Mouse (Mus musculus) liver, postnatal 0 days (tissue): Measurements from ENCODE around the gene Ints6l. TPM values are rescaled to one million over a fixed set of nuclear protein-coding genes. Genes with fewer than 3 reads are reported as not detected.

Source experiments
- ATAC-seq: fragments of 200-750 bp; cut with Nextera tagmentation; 2 replicates; pipeline ENCODE4 v1.8.0; 2017; ENCODE audit warnings: mild to moderate bottlenecking, moderate library complexity
- DNase-seq: peaks from one replicate; pipeline ENCODE4 v3.0.0-alpha.2; 2016
- H3K27ac ChIP-seq: fragments of 300-500 bp; sonication (generic); 2 replicates; pipeline ENCODE4 v1.5.1; 2014; ENCODE audit warnings: antibody characterized with exemption, moderate library complexity, mild to moderate bottlenecking, low read depth
- H3K27me3 ChIP-seq: fragments of 300-500 bp; sonication (generic); 2 replicates; pipeline ENCODE4 v1.6.1; 2014; ENCODE audit warnings: low read length, control low read depth, mixed read lengths; ENCODE audit not compliant: insufficient read depth
- H3K36me3 ChIP-seq: fragments of 300-500 bp; sonication (generic); replicated peaks from 2 replicates; pipeline ENCODE4 v1.6.1; 2014; ENCODE audit warnings: mild to moderate bottlenecking, control low read depth, low read length, moderate library complexity, mixed read lengths; ENCODE audit not compliant: insufficient read depth
- H3K4me1 ChIP-seq: fragments of 300-500 bp; sonication (generic); 2 replicates; pipeline ENCODE4 v1.6.1; 2014; ENCODE audit warnings: antibody characterized with exemption, mild to moderate bottlenecking, control low read depth; ENCODE audit not compliant: insufficient read depth
- H3K4me2 ChIP-seq: fragments of 300-500 bp; sonication (generic); 2 replicates; pipeline ENCODE4 v1.6.1; 2014; ENCODE audit warnings: low read depth, mild to moderate bottlenecking, low read length, moderate library complexity, mixed read lengths
- H3K4me3 ChIP-seq: fragments of 300-500 bp; sonication (generic); 2 replicates; pipeline ENCODE4 v1.5.1; 2014; ENCODE audit warnings: low read depth, low read length
- H3K9ac ChIP-seq: fragments of 300-500 bp; sonication (generic); replicated peaks from 2 replicates; pipeline ENCODE4 v1.6.1; 2014; ENCODE audit warnings: mild to moderate bottlenecking, moderate library complexity
- H3K9me3 ChIP-seq: fragments of 300-500 bp; sonication (generic); 2 replicates; pipeline ENCODE4 v1.6.1; 2016; ENCODE audit warnings: mild to moderate bottlenecking, control low read depth, low read length, mixed read lengths
- CTCF ChIP-seq: sonication (generic); IDR thresholded peaks from 2 replicates; pipeline ENCODE4 v1.5.1; 2016; ENCODE audit warnings: antibody characterized with exemption, low read depth
- EP300 ChIP-seq: IDR thresholded peaks from 2 replicates; pipeline ENCODE4 v1.6.1; 2016; ENCODE audit warnings: antibody characterized with exemption, low read depth, mild to moderate bottlenecking
- WGBS: fragments of 180-500 bp; shearing (Covaris S2); extraction: QIAGEN DNeasy Blood & Tissue Kit; methylation state at CpG from one replicate; pipeline ENCODE4 v1.1.7; 2014; ENCODE audit not compliant: insufficient replicate concordance; 5-methylcytosine and 5-hydroxymethylcytosine counted together
- polyA plus RNA-seq: library from polyadenylated mRNA; unstranded; fragments of >200 nt; fragmentation: Nextera tagmentation; extraction: Ambion mirVana; gene quantifications from 2 replicates; pipeline ENCODE4 v1.2.1, GENCODE M21; 2015

The Ints6l gene
- polyA plus RNA-seq, 1 experiment from 2014 or later, result 14.1 TPM

- no peaks in the 10 kb centered on the region for H3K36me3 ChIP-seq
- DNase-seq (no peak), ATAC-seq (no peak)
- no peaks in the 10 kb centered on the region for H3K27me3 ChIP-seq
- H3K4me1 ChIP-seq, result no peaks in the 10 kb centered on the region
- no peak overlapping the region for H3K4me3 ChIP-seq
- no peak overlapping the region for H3K4me2 ChIP-seq
- 52% methylated on average over 7 of the region's 7 CpGs for WGBS
- no peak overlapping the region for H3K27ac ChIP-seq
- no peaks in the 10 kb centered on the region for H3K9me3 ChIP-seq
- no peak for TF ChIP-seq CTCF
- TF ChIP-seq EP300, result peak; percentile 48; the same call in 1 of the 2 replicates
- no peak overlapping the region for H3K9ac ChIP-seq
Observed at GRCm38 (mm10) chrX:56435758-56436283, 18.8 kb upstream of the Ints6l start.

DNA sequence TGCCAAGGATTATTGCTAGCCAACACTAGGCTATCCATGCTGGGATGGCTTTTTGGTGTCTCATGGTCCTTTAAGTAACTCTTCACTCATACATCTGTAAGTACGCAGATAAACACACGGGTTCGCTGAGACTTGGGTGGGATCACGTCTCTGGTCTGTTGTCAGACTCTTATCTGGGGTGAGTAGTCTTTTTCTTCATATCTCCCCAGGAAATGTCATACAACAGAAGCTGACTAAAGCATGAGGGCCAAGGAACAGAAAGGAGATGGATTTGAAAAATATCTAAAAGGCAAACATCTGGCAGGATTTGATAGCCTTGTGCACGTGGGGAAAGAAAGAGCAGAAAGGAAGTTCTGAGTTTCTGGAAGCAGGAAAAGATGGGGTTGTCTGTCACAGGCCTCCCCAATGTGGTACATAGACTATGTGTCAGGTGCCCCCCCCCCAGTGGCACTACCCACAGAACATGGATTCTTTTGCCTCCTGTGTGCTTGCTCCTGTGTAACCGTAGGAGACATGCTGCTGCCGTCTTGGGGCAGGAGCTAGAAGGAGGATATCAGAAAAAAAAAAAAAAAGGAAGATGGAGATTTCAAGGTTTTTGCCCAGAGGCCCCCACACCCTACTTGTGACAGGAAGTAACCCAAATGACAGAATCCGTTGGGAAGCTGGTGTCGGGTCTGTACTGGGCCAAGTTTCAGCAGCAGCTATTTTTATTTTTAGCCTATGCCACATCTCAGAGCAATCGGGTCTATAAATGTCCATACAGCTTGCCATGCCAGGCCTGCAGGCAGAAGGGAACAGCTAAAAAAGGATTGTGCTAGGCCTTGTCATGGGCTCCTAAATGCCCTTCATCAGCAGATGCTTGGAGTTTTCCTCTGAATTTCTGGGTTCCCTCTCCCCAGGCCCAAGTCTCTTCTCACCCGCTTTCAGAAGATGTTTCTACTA lies 7.9 kb upstream of the Ints6l start:
- WGBS, result 47% methylated on average over 11 of the region's 11 CpGs
- DNase-seq (no peak), ATAC-seq (peak; percentile 93)
- Histone ChIP-seq H3K9me3 (no peaks in the 10 kb centered on the region), H3K4me1 (peaks cover 10% of the 10 kb centered on the region), H3K27ac (peak overlapping the region; percentile 66), H3K4me2 (peak overlapping the region; percentile 20), H3K36me3 (no peaks in the 10 kb centered on the region), H3K4me3 (no peak overlapping the region), H3K9ac (no peak overlapping the region), H3K27me3 (no peaks in the 10 kb centered on the region)
- TF ChIP-seq EP300, result peak; percentile 94
- no peak for TF ChIP-seq CTCF

- TF ChIP-seq EP300 (no peak), CTCF (no peak)
- 45% methylated on average over 4 of the region's 4 CpGs for WGBS
- Histone ChIP-seq H3K27me3 (no peaks in the 10 kb centered on the region), H3K36me3 (no peaks in the 10 kb centered on the region), H3K4me3 (no peak within 1 kb of the TSS), H3K9ac (no peak within 1 kb of the TSS), H3K27ac (peak within 1 kb of the TSS; percentile 66), H3K4me2 (peak within 1 kb of the TSS; percentile 20; the same call in 1 of the 2 replicates), H3K4me1 (peaks cover 10% of the 10 kb centered on the region), H3K9me3 (no peaks in the 10 kb centered on the region)
- ATAC-seq (no peak), DNase-seq (no peak)
Observed at GRCm38 (mm10) chrX:56447524-56448015, 7.1 kb upstream of the Ints6l start, which contains the start of gene Gm2174. TSS of gene Gm2174 (plus strand) at chrX:56447965.

DNA sequence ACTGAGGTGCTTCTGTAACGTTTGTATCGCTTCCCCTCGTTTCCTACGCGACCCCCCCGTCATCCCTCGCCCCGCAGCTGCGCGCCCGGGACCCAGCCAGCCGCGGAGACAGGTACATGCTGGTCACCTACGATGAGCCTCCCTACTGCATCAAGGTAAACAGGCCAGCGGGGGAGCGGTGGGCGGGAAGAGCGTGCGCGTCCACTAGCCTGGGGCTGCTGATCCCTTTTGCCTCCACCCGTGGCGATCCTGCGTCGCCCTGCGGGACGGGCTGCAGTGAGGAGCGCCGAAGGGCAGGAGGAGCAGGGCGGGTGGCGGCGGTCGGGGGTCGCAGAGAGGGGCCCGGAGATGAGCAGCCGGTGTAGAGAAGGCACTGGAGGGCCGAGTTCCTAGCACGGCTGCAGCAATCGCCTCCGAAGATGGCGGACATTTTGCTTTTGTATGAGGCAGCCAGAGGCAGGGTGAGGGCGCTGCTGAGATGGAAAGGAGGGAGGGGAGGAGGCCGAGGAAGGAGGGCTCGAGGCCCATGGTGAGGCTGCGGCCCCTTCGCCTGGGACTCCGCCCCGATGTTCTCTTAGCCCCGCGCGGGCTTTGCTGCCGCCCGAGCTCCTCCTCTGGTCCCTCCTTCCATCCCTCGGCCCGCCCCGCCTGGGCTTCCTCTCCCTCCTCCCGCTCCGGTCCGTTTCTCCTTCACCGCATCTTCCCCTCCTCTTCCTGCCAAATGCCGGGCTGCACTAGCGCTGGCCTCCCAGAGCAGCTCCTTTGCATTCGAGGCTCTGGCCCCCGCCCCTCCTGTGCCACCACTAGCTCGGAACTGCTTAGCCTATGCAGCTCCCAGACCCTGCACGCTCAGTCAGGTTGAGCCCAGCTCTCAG lies 952 bp downstream of the Ints6l start:
- H3K27ac ChIP-seq, result peak overlapping the region; percentile 85
- no peaks in the 10 kb centered on the region for H3K9me3 ChIP-seq
- ATAC-seq (peak; percentile 86), DNase-seq (peak; percentile 86)
- H3K4me3 ChIP-seq, result peak overlapping the region; percentile 73
- peaks cover 3% of the 10 kb centered on the region; the same call in 1 of the 2 replicates for H3K4me1 ChIP-seq
- no peaks in the 10 kb centered on the region for H3K36me3 ChIP-seq
- 26% methylated on average over 48 of the region's 65 CpGs for WGBS
- TF ChIP-seq CTCF (peak; percentile 57), EP300 (no peak)
- H3K4me2 ChIP-seq, result peak overlapping the region; percentile 73
- no peaks in the 10 kb centered on the region for H3K27me3 ChIP-seq
- peak overlapping the region; percentile 80 for H3K9ac ChIP-seq

GRCm38 (mm10) chrX:56456379-56456778 lies 1.7 kb downstream of the Ints6l start:
- peak overlapping the region; percentile 73 for H3K4me3 ChIP-seq
- DNase-seq, result peak; percentile 16
- H3K4me2 ChIP-seq, result peak overlapping the region; percentile 73
- TF ChIP-seq EP300, result peak; percentile 91
- TF ChIP-seq CTCF, result no peak
- H3K9me3 ChIP-seq, result no peaks in the 10 kb centered on the region
- no peaks in the 10 kb centered on the region for H3K27me3 ChIP-seq
- H3K36me3 ChIP-seq, result no peaks in the 10 kb centered on the region
- H3K4me1 ChIP-seq, result peaks cover 3% of the 10 kb centered on the region; the same call in 1 of the 2 replicates
- ATAC-seq, result peak; percentile 22
- H3K27ac ChIP-seq, result peak overlapping the region; percentile 85
- WGBS, result 17% methylated on average over 8 of the region's 8 CpGs
- peak overlapping the region; percentile 80 for H3K9ac ChIP-seq
